Mouse (Mus musculus) embryonic fibroblast, embryonic 13.5 days (primary cell): ENCODE data around the gene Sympk. TPM values are rescaled to one million over a fixed set of nuclear protein-coding genes. Genes with fewer than 3 reads are reported as not detected.

Experiments used
- H3K27ac ChIP-seq: 2 replicates; pipeline ENCODE4 v1.5.1; 2012; ENCODE audit warnings: low read length, control low read depth, inconsistent platforms; ENCODE audit not compliant: insufficient read depth
- H3K4me1 ChIP-seq: 2 replicates; pipeline ENCODE4 v1.6.1; 2011; ENCODE audit warnings: low read length; ENCODE audit not compliant: control insufficient read depth, insufficient read depth
- H3K4me3 ChIP-seq: 2 replicates; pipeline ENCODE4 v1.5.1; 2011; ENCODE audit warnings: mild to moderate bottlenecking, control low read depth, low read length; ENCODE audit not compliant: insufficient read depth
- CTCF ChIP-seq: IDR thresholded peaks from 2 replicates; pipeline ENCODE4 v1.5.1; 2011; ENCODE audit warnings: mild to moderate bottlenecking, control low read depth, low read length, moderate library complexity, borderline replicate concordance; ENCODE audit not compliant: insufficient read depth
- POLR2A ChIP-seq: IDR thresholded peaks from 2 replicates; pipeline ENCODE4 v1.6.1; 2011; ENCODE audit warnings: low read depth, mild to moderate bottlenecking, control low read depth, low read length, moderate library complexity
- polyA plus RNA-seq: library from polyadenylated mRNA; stranded (reverse); fragments of >200 nt; gene quantifications from 2 replicates; pipeline ENCODE4 v1.2.4, GENCODE M21; 2011; ENCODE audit warnings: low read depth; ENCODE audit not compliant: missing spikeins, insufficient read length

Gene Sympk
- polyA plus RNA-seq, 1 experiment: 72.6 TPM

GRCm38 (mm10) chr7:19096421-19096976 is 72.3 kb downstream of the Sympk start:
- H3K4me3 ChIP-seq: peak overlapping the region; percentile 56
- no peak for TF ChIP-seq POLR2A
- no peak for TF ChIP-seq CTCF
- H3K27ac ChIP-seq: no peak overlapping the region
- H3K4me1 ChIP-seq: 0 out of 2 replicates have a peak, but pooled peaks cover 2% of the 10 kb centered on the region

DNA sequence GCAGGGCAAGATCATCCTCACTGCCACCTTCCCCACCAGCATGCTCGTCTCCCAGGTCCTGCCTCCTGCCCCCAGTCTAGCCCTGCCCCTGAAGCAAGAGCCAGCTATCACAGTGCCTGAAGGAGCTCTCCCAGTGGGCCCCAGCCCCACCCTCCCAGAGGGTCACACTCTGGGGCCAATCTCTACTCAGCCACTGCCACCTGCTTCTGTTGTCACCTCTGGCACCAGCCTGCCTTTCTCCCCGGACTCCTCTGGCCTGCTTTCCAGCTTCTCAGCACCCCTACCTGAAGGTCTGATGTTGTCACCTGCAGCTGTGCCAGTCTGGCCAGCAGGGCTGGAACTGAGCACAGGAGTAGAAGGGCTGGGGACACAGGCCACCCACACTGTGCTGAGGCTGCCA is 73.0 kb downstream of the Sympk start:
- 0 out of 2 replicates have a peak, but pooled peaks cover 2% of the 10 kb centered on the region for H3K4me1 ChIP-seq
- H3K27ac ChIP-seq: no peak overlapping the region
- TF ChIP-seq POLR2A: no peak
- no peak for TF ChIP-seq CTCF
- no peak overlapping the region for H3K4me3 ChIP-seq

DNA sequence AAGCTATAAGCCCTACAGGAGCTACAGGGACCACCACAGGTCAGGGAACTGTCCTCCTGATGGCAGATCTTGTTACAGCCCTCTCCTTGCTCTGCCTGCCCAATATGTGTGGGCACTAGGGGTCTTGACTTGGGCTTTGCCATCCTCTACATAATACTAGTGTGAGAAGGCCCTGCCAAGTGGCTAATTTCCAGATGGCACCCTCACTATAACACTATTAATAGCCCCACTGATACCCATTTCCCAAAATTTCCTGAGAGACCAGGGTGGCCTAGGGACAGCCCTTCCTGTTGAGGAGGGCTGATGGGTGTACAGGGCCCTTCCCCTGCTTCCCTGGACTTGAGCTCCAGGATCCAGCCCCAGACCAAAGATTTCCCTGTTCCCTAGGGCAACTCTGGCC is 73.7 kb downstream of the Sympk start:
- 0 out of 2 replicates have a peak, but pooled peaks cover 2% of the 10 kb centered on the region for H3K4me1 ChIP-seq
- no peak; the same call in 1 of the 2 replicates for TF ChIP-seq POLR2A
- H3K4me3 ChIP-seq: no peak overlapping the region
- no peak overlapping the region for H3K27ac ChIP-seq

DNA sequence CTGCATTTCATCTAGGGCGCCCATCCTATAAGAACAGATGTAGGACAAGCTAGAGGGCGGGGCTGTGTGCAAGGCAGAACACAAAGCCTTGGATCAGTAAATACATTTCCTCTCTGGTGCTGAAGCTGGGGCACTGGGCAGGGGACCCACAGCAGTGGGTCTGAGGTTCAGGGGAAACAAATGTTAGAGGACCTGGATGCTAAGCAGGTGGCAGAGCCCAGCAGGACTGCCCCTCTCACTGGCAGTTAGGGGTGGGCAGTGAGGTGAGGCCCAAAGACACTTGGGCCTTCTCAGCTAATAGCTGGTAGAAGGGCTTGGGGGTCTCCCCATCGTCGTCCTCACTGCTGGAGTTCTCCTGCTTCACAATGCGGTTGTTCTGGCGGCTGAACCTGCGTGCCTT is 74.6 kb downstream of the Sympk start:
- TF ChIP-seq POLR2A (peak; percentile 31; the same call in 1 of the 2 replicates), CTCF (no peak)
- no peak overlapping the region for H3K27ac ChIP-seq
- no peaks in the 10 kb centered on the region for H3K4me1 ChIP-seq
- H3K4me3 ChIP-seq: no peak overlapping the region

- no peak overlapping the region for H3K27ac ChIP-seq
- no peak overlapping the region for H3K4me3 ChIP-seq
- H3K4me1 ChIP-seq: no peaks in the 10 kb centered on the region
- TF ChIP-seq CTCF (no peak), POLR2A (peak; percentile 23; the same call in 1 of the 2 replicates)
Measured at GRCm38 (mm10) chr7:19100290-19100689, 76.1 kb downstream of the Sympk start.

DNA sequence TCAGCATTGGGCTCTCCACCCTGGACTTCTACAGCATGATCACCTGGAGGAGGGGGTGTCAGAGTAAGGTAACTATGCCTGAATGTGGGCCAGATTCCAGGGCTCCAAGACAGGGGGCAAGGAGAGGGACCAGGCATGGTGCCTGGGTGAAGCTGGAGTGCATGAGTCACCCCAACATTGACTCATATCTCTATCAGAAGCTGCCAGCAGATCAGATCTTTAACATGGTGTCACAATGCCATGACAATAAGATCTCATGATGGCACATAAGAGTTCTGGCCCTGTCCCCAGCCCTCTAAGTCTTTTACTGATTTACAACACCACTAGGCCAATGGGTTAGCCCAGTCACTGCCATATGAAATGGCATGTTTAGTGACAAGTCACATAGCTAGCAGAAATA is 79.6 kb downstream of the Sympk start:
- H3K4me1 ChIP-seq: no peaks in the 10 kb centered on the region
- TF ChIP-seq CTCF (no peak), POLR2A (no peak)

More for the DNA sequence above, 79.6 kb downstream of the Sympk start:
- no peak overlapping the region for H3K4me3 ChIP-seq
- H3K27ac ChIP-seq: no peak overlapping the region

Other genes with a start within 250 kb of the Sympk start
- gene Psg19, start 225.9 kb upstream of the Sympk start, polyA plus RNA-seq: not detected in 2 replicates
- not detected in 2 replicates for gene Psg17, start 202.8 kb upstream of the Sympk start, polyA plus RNA-seq
- 1.8 and 3.0 TPM in 2 replicates for gene Mill2, start 184.4 kb upstream of the Sympk start, polyA plus RNA-seq
- gene Pglyrp1, start 153.0 kb upstream of the Sympk start, polyA plus RNA-seq: not detected in 2 replicates
- 10.1 and 10.5 TPM in 2 replicates for gene Ccdc61, start 114.0 kb upstream of the Sympk start, polyA plus RNA-seq
- 0.23 and 0.30 TPM in 2 replicates for gene Nova2, start 98.5 kb upstream of the Sympk start, polyA plus RNA-seq
- not detected in 2 replicates for gene Nanos2, start 37.0 kb upstream of the Sympk start, polyA plus RNA-seq
- 8.4 and 10.6 TPM in 2 replicates for gene Mypop, start 33.1 kb upstream of the Sympk start, polyA plus RNA-seq
- 13.2 and 15.6 TPM in 2 replicates for gene Irf2bp1, start 20.3 kb upstream of the Sympk start, polyA plus RNA-seq
- not detected in 2 replicates for gene Foxa3, start 839 bp upstream of the Sympk start, polyA plus RNA-seq
- gene Rsph6a, start 30.3 kb downstream of the Sympk start, polyA plus RNA-seq: not detected in 2 replicates
- gene Dmwd, start 51.9 kb downstream of the Sympk start, polyA plus RNA-seq: 39.0 and 47.0 TPM in 2 replicates
- gene Dmpk, start 59.5 kb downstream of the Sympk start, polyA plus RNA-seq: 75.4 and 114 TPM in 2 replicates
- gene Six5, start 70.2 kb downstream of the Sympk start, polyA plus RNA-seq: 7.4 and 11.4 TPM in 2 replicates
- gene Gm4969, start 94.0 kb downstream of the Sympk start, polyA plus RNA-seq: not detected in 2 replicates
- gene Fbxo46, start 95.5 kb downstream of the Sympk start, polyA plus RNA-seq: 4.8 and 7.1 TPM in 2 replicates
- 16.3 and 19.2 TPM in 2 replicates for gene Qpctl, start 124.9 kb downstream of the Sympk start, polyA plus RNA-seq
- gene Snrpd2, start 125.3 kb downstream of the Sympk start, polyA plus RNA-seq: 70.0 and 71.3 TPM in 2 replicates
- not detected in 2 replicates for gene Gipr, start 141.8 kb downstream of the Sympk start, polyA plus RNA-seq
- 17.3 and 23.2 TPM in 2 replicates for gene Eml2, start 152.0 kb downstream of the Sympk start, polyA plus RNA-seq
- gene Gpr4, start 188.2 kb downstream of the Sympk start, polyA plus RNA-seq: 0.17 and 0.18 TPM in 2 replicates
- 21.8 and 24.4 TPM in 2 replicates for gene Opa3, start 204.0 kb downstream of the Sympk start, polyA plus RNA-seq
- 161 and 186 TPM in 2 replicates for gene Vasp, start 247.4 kb downstream of the Sympk start, polyA plus RNA-seq